Mouse (Mus musculus): ENCODE measurements around the gene Dok1.

- TF ChIP-seq CTCF (IDR thresholded peaks at IDR 0.05; ENCODE audit: borderline replicate concordance, control insufficient read depth, extremely low read depth, insufficient read depth, low read length, poor library complexity) (no peak), POLR2A (IDR thresholded peaks at IDR 0.05; ENCODE audit: control insufficient read depth, extremely low read depth, insufficient read depth, low read length, poor library complexity) (no peak)
These were observed 33.3 kb downstream of the Dok1 start for GRCm38 (mm10) chr6:82999986-83000385.

Measured in thymus, adult 2 months (tissue).